Mouse (Mus musculus): ENCODE results near the gene Tmem135.

Gene Tmem135

GRCm38 (mm10) chr7:89248135-89248850 lies 155.7 kb downstream of the Tmem135 start:
- no peak for DNase-seq (ENCODE audit: low read depth)

GRCm38 (mm10) chr7:89247012-89247710 lies 156.9 kb downstream of the Tmem135 start:
- no peak for DNase-seq (ENCODE audit: low read depth)

- DNase-seq (ENCODE audit: low read depth): no peak
These were observed 161.5 kb downstream of the Tmem135 start for GRCm38 (mm10) chr7:89242565-89242964.

- no peak for DNase-seq (ENCODE audit: low read depth)
These were observed 161.9 kb downstream of the Tmem135 start for GRCm38 (mm10) chr7:89242143-89242542.

GRCm38 (mm10) chr7:89239592-89239991 lies 164.4 kb downstream of the Tmem135 start:
- no peak for DNase-seq (ENCODE audit: low read depth)

- DNase-seq (ENCODE audit: low read depth): no peak
These were observed 167.4 kb downstream of the Tmem135 start for GRCm38 (mm10) chr7:89236592-89236991.

- no peak for DNase-seq (ENCODE audit: low read depth)
These were observed 168.0 kb downstream of the Tmem135 start for GRCm38 (mm10) chr7:89235974-89236507.

GRCm38 (mm10) chr7:89232499-89233145 lies 171.4 kb downstream of the Tmem135 start:
- no peak for DNase-seq (ENCODE audit: low read depth)

- no peak for DNase-seq (ENCODE audit: low read depth)
These were observed 172.7 kb downstream of the Tmem135 start for GRCm38 (mm10) chr7:89231200-89231790.

- DNase-seq (ENCODE audit: low read depth): no peak
These were observed 181.4 kb downstream of the Tmem135 start for GRCm38 (mm10) chr7:89222609-89223008.

GRCm38 (mm10) chr7:89216628-89217027 lies 187.4 kb downstream of the Tmem135 start:
- peak; percentile 23 for DNase-seq (ENCODE audit: low read depth)

- DNase-seq (ENCODE audit: low read depth): no peak
These were observed 187.9 kb downstream of the Tmem135 start for GRCm38 (mm10) chr7:89216118-89216517.

- DNase-seq (ENCODE audit: low read depth): no peak
These were observed 188.3 kb downstream of the Tmem135 start for GRCm38 (mm10) chr7:89215714-89216113.

GRCm38 (mm10) chr7:89210506-89210905 lies 193.5 kb downstream of the Tmem135 start:
- DNase-seq (ENCODE audit: low read depth): no peak

GRCm38 (mm10) chr7:89206165-89206564 lies 197.9 kb downstream of the Tmem135 start:
- DNase-seq (ENCODE audit: low read depth): no peak

GRCm38 (mm10) chr7:89205402-89205801 lies 198.6 kb downstream of the Tmem135 start:
- no peak for DNase-seq (ENCODE audit: low read depth)

GRCm38 (mm10) chr7:89203144-89203543 lies 200.9 kb downstream of the Tmem135 start:
- no peak for DNase-seq (ENCODE audit: low read depth)

GRCm38 (mm10) chr7:89201954-89202353 lies 202.1 kb downstream of the Tmem135 start:
- no peak for DNase-seq (ENCODE audit: low read depth)

- DNase-seq (ENCODE audit: low read depth): no peak
These were observed 205.5 kb downstream of the Tmem135 start for GRCm38 (mm10) chr7:89198499-89198898.

GRCm38 (mm10) chr7:89193459-89193858 lies 210.6 kb downstream of the Tmem135 start:
- peak; percentile 54 for DNase-seq (ENCODE audit: low read depth)

- no peak for DNase-seq (ENCODE audit: low read depth)
These were observed 220.1 kb downstream of the Tmem135 start for GRCm38 (mm10) chr7:89183928-89184327.

- no peak for DNase-seq (ENCODE audit: low read depth)
These were observed 221.1 kb downstream of the Tmem135 start for GRCm38 (mm10) chr7:89182943-89183342.
